Mouse (Mus musculus) effector memory CD4-positive, alpha-beta T cell, adult 5 months (primary cell): ENCODE data around the gene 4933400A11Rik. TPM values are rescaled to one million over a fixed set of nuclear protein-coding genes. Genes with fewer than 3 reads are reported as not detected.

Experiments used
- polyA plus RNA-seq: library from polyadenylated mRNA; unstranded; fragments of 100-300 nt; shearing (Covaris generic); gene quantifications from one replicate; pipeline ENCODE4 v1.2.1, GENCODE M21; 2017

4933400A11Rik gene
- polyA plus RNA-seq, result not detected

DNA sequence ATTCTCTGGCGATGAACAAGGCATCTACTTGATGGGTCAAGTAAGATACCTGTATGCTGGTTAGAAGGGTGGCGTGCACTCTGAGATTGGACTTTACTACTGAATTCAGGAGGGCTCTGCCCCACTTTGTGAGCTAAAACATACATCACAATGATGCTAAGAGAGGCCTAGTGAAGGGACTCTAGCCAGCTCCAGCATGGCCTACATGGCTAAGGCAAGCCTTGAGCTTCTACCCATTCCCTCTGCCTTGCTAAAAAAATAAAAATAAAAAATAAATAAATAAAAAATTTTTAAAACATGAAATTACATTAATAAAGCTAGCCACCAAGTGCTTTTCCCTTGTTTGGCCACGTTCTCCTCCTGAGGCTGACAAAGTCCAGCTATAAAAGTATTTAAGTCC lies at the start of gene 4933400A11Rik:
Gene 4933400A11Rik, minus strand, starts transcription at position 101 of the 400 bp plus-strand sequence.

Other genes with a start within 250 kb of the 4933400A11Rik start
- 17.4 TPM for gene Mid1, start 94.4 kb downstream of the 4933400A11Rik start, polyA plus RNA-seq
- 536 TPM for gene Gm21887, start 230.0 kb upstream of the 4933400A11Rik start, polyA plus RNA-seq